Mouse (Mus musculus) bone marrow, adult 2 months (tissue): ENCODE data around the gene Lin7a.

Source experiments
- CTCF ChIP-seq: fragments of 200-500 bp; IDR thresholded peaks from 2 replicates; pipeline ENCODE4 v1.5.1; 2011; ENCODE audit warnings: low read length, control low read depth; ENCODE audit not compliant: control insufficient read depth, insufficient read depth
- POLR2A ChIP-seq: fragments of 200-500 bp; IDR thresholded peaks from 2 replicates; pipeline ENCODE4 v1.6.1; 2011; ENCODE audit warnings: low read depth, mild to moderate bottlenecking, control low read depth, low read length, borderline replicate concordance; ENCODE audit not compliant: control insufficient read depth

DNA sequence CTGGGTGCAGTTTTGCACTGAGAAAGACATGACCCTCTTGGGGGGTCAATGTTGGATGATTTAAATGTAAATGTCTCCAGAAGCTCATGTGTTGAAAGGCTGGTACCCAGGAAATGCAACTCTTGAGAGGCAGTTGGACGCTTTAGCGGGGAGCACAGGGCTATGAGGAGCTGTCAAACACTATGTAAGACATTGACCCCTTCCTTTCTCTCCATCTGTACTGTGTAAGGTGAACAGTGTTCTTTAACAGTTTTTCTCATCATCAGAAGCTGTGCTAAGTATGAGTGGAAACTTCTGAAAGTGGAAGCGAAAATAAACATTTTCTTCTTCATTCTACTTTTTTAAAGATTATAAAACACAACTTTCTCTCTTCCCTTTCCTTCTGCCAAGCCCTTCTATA lies 30.5 kb upstream of the Lin7a start:
- TF ChIP-seq POLR2A, result no peak
- TF ChIP-seq CTCF, result no peak
